9 mouse cellular contexts compared by ENCODE assay signal in genomic region chr16:18798841-18799240, GRCm38 (mm10). TPM values are rescaled to one million over a fixed set of nuclear protein-coding genes. Genes with fewer than 3 reads are reported as not detected.
DNase-seq lines count a peak whose midpoint lies in the region; ATAC-seq lines count a peak whose summit lies in the region.
"Had no signal": no experiment of that assay in that cellular context is flagged by ENCODE, and none has a peak within 500 bp of the region (broad histone marks: within the 10 kb centered on the region; RNA-seq: fewer than 3 reads in every experiment).

No protein-coding gene starts in this region.

- peaks cover 12% of the 10 kb centered on the region for H3K36me3 ChIP-seq in neural tube, embryonic 11.5 days (ENCODE audit: control insufficient read depth, insufficient read depth, low read length)
- peaks cover 64% of the 10 kb centered on the region for H3K36me3 ChIP-seq in forebrain, embryonic 14.5 days (ENCODE audit: control insufficient read depth, insufficient read depth, low read length)
- H3K36me3 ChIP-seq in neural tube, embryonic 15.5 days, result no peaks in the 10 kb centered on the region

- WGBS in neural tube, embryonic 11.5 days, result 73% methylated on average over 2 of the region's 2 CpGs
- WGBS in forebrain, embryonic 14.5 days, result 75% methylated on average over 2 of the region's 2 CpGs
- 73% methylated on average over 2 of the region's 2 CpGs for WGBS in neural tube, embryonic 15.5 days

- no peak for ATAC-seq in neural tube, embryonic 11.5 days (ENCODE audit: insufficient read depth, low FRiP score, low TSS enrichment)
- no peak for ATAC-seq in forebrain, embryonic 14.5 days
- peak; percentile 72; the same call in 1 of the 2 replicates for ATAC-seq in neural tube, embryonic 15.5 days (ENCODE audit: low FRiP score)
- no peak for ATAC-seq in monocyte, adult 5-6 weeks (replicated peaks; ENCODE audit: insufficient number of reproducible peaks, low FRiP score, low TSS enrichment, poor library complexity, severe bottlenecking)

- H3K4me3 ChIP-seq in neural tube, embryonic 11.5 days (ENCODE audit: low read depth, low read length), result no peak overlapping the region
- no peak overlapping the region for H3K4me3 ChIP-seq in forebrain, embryonic 14.5 days (ENCODE audit: low read depth, low read length)
- H3K4me3 ChIP-seq in neural tube, embryonic 15.5 days (replicated peaks), result no peak overlapping the region
- H3K4me3 ChIP-seq: embryonic facial prominence, embryonic 12.5 days had no signal

- peak; percentile 42 for DNase-seq in neural tube, embryonic 11.5 days (ENCODE audit: low spot score)
- DNase-seq in neural tube, embryonic 10.5 days (ENCODE audit: extremely low spot score, low spot score), result no peak
- peak; percentile 59 for DNase-seq in adrenal gland, adult 2 months
- peak; percentile 46 for DNase-seq in forebrain, embryonic 14.5 days (ENCODE audit: low spot score)
- DNase-seq in induced T-regulatory cell, adult 2 months (ENCODE audit: low read depth), result peak; percentile 17
- peak; percentile 81 to 82 for DNase-seq in left cerebral cortex, postnatal 14 days (ENCODE audit: low spot score in 2 of 2)

- no peak overlapping the region for H3K27ac ChIP-seq in neural tube, embryonic 11.5 days (ENCODE audit: low read depth, low read length)
- no peak overlapping the region for H3K27ac ChIP-seq in forebrain, embryonic 14.5 days (ENCODE audit: low read depth, low read length)
- H3K27ac ChIP-seq in neural tube, embryonic 15.5 days (replicated peaks), result no peak overlapping the region
- H3K27ac ChIP-seq: embryonic facial prominence, embryonic 12.5 days had no signal

- H3K9ac ChIP-seq in neural tube, embryonic 11.5 days (ENCODE audit: low read length), result no peak overlapping the region
- H3K9ac ChIP-seq in forebrain, embryonic 14.5 days (ENCODE audit: low read length), result no peak overlapping the region
- no peak overlapping the region for H3K9ac ChIP-seq in neural tube, embryonic 15.5 days (replicated peaks)
- H3K9ac ChIP-seq: embryonic facial prominence, embryonic 12.5 days had no signal

- no peaks in the 10 kb centered on the region for H3K9me3 ChIP-seq in neural tube, embryonic 11.5 days (ENCODE audit: control insufficient read depth, low read length)
- H3K9me3 ChIP-seq in forebrain, embryonic 14.5 days (replicated peaks; ENCODE audit: control insufficient read depth, low read length), result no peaks in the 10 kb centered on the region
- no peaks in the 10 kb centered on the region for H3K9me3 ChIP-seq in neural tube, embryonic 15.5 days (replicated peaks)
- H3K9me3 ChIP-seq: embryonic facial prominence, embryonic 12.5 days had no signal

- H3K27me3 ChIP-seq in neural tube, embryonic 11.5 days (ENCODE audit: control insufficient read depth, insufficient read depth, low read length), result no peaks in the 10 kb centered on the region
- no peaks in the 10 kb centered on the region for H3K27me3 ChIP-seq in forebrain, embryonic 14.5 days (replicated peaks; ENCODE audit: control insufficient read depth, insufficient read depth, low read length)
- no peaks in the 10 kb centered on the region for H3K27me3 ChIP-seq in neural tube, embryonic 15.5 days (replicated peaks)
- H3K27me3 ChIP-seq: embryonic facial prominence, embryonic 12.5 days had no signal

- H3K4me1 ChIP-seq in neural tube, embryonic 11.5 days (ENCODE audit: control insufficient read depth, insufficient read depth, low read length), result no peaks in the 10 kb centered on the region
- H3K4me1 ChIP-seq in forebrain, embryonic 14.5 days (ENCODE audit: control insufficient read depth, insufficient read depth, low read length), result no peaks in the 10 kb centered on the region
- no peaks in the 10 kb centered on the region for H3K4me1 ChIP-seq in neural tube, embryonic 15.5 days
- H3K4me1 ChIP-seq: embryonic facial prominence, embryonic 12.5 days had no signal

- intact Hi-C loops in left cerebral cortex, postnatal 14 days (cut with DNase I), result loop anchor here (5.0 kb wide), 1 partner anchor 172 kb away; the partner anchor contains the start of genes Gm49601 and Sept5

- no peak overlapping the region for H3K4me2 ChIP-seq in neural tube, embryonic 11.5 days (ENCODE audit: low read depth)
- no peak overlapping the region for H3K4me2 ChIP-seq in forebrain, embryonic 14.5 days (ENCODE audit: low read length)
- no peak overlapping the region for H3K4me2 ChIP-seq in neural tube, embryonic 15.5 days
- H3K4me2 ChIP-seq: embryonic facial prominence, embryonic 12.5 days had no signal

RNA-seq across cellular contexts. Expression of gene Ufd1, which starts 12.7 kb away (rescaled TPM):
- polyA plus RNA-seq in neural tube, embryonic 11.5 days (2014; fragmentation: Nextera tagmentation; extraction: Ambion mirVana), result 74.4 and 89.0 TPM in 2 replicates
- 100 to 1,000 TPM; 102 to 115 TPM for total RNA-seq in adrenal gland, adult 2 months (2021)
- 19.9 and 27.1 TPM in 2 replicates for polyA plus RNA-seq in adrenal gland, adult 2 months (2012; rRNA removed)
- 69.1 and 69.5 TPM in 2 replicates for polyA plus RNA-seq in forebrain, embryonic 14.5 days (2014; fragmentation: Nextera tagmentation; extraction: Ambion mirVana)
- 10 to 100 TPM; 85.0 to 94.4 TPM for total RNA-seq in left cerebral cortex, postnatal 14 days (2021)
- 110 and 114 TPM in 2 replicates for polyA plus RNA-seq in neural tube, embryonic 15.5 days (2015; fragmentation: Nextera tagmentation; extraction: Ambion mirVana)
- total RNA-seq in monocyte, adult 5-6 weeks (2017), result 110 to 126 TPM (median 113 TPM) in 3 replicates

RNA-seq across cellular contexts. Expression of gene Cdc45, which starts 12.9 kb away (rescaled TPM):
- polyA plus RNA-seq in neural tube, embryonic 11.5 days (2014; fragmentation: Nextera tagmentation; extraction: Ambion mirVana), result 60.5 and 62.2 TPM in 2 replicates
- total RNA-seq in adrenal gland, adult 2 months (2021), result 1 to 10 TPM; 5.8 to 8.7 TPM
- polyA plus RNA-seq in adrenal gland, adult 2 months (2012; rRNA removed), result 4.8 and 5.7 TPM in 2 replicates
- polyA plus RNA-seq in forebrain, embryonic 14.5 days (2014; fragmentation: Nextera tagmentation; extraction: Ambion mirVana), result 30.3 and 34.1 TPM in 2 replicates
- 1 to 10 TPM; 2.7 to 3.1 TPM for total RNA-seq in left cerebral cortex, postnatal 14 days (2021)
- 6.6 and 18.5 TPM in 2 replicates for polyA plus RNA-seq in neural tube, embryonic 15.5 days (2015; fragmentation: Nextera tagmentation; extraction: Ambion mirVana)
- total RNA-seq in monocyte, adult 5-6 weeks (2017), result 1.8 to 6.1 TPM (median 2.5 TPM) in 3 replicates

RNA-seq across cellular contexts. Expression of gene Cldn5, which starts 22.2 kb away (rescaled TPM):
- 35.2 and 37.7 TPM in 2 replicates for polyA plus RNA-seq in neural tube, embryonic 11.5 days (2014; fragmentation: Nextera tagmentation; extraction: Ambion mirVana)
- total RNA-seq in adrenal gland, adult 2 months (2021), result 10 to 100 TPM in 1 of 2 experiments, 1 to 10 TPM in 1; 3.5 to 16.9 TPM
- 68.7 and 108 TPM in 2 replicates for polyA plus RNA-seq in adrenal gland, adult 2 months (2012; rRNA removed)
- polyA plus RNA-seq in forebrain, embryonic 14.5 days (2014; fragmentation: Nextera tagmentation; extraction: Ambion mirVana), result 92.0 and 98.2 TPM in 2 replicates
- 10 to 100 TPM; 83.4 to 85.2 TPM for total RNA-seq in left cerebral cortex, postnatal 14 days (2021)
- polyA plus RNA-seq in neural tube, embryonic 15.5 days (2015; fragmentation: Nextera tagmentation; extraction: Ambion mirVana), result 111 and 121 TPM in 2 replicates
- not detected in 3 replicates for total RNA-seq in monocyte, adult 5-6 weeks (2017)

RNA-seq across cellular contexts. Expression of gene 2510002D24Rik, which starts 37.5 kb away (rescaled TPM):
- 17.7 and 19.7 TPM in 2 replicates for polyA plus RNA-seq in neural tube, embryonic 11.5 days (2014; fragmentation: Nextera tagmentation; extraction: Ambion mirVana)
- 10 to 100 TPM; 14.0 to 18.6 TPM for total RNA-seq in adrenal gland, adult 2 months (2021)
- 61.3 and 69.2 TPM in 2 replicates for polyA plus RNA-seq in adrenal gland, adult 2 months (2012; rRNA removed)
- 11.2 and 15.9 TPM in 2 replicates for polyA plus RNA-seq in forebrain, embryonic 14.5 days (2014; fragmentation: Nextera tagmentation; extraction: Ambion mirVana)
- total RNA-seq in left cerebral cortex, postnatal 14 days (2021), result 10 to 100 TPM; 22.1 to 26.4 TPM
- polyA plus RNA-seq in neural tube, embryonic 15.5 days (2015; fragmentation: Nextera tagmentation; extraction: Ambion mirVana), result 48.0 and 50.2 TPM in 2 replicates
- total RNA-seq in monocyte, adult 5-6 weeks (2017), result 26.2 to 49.7 TPM (median 26.5 TPM) in 3 replicates

RNA-seq across cellular contexts. Expression of gene Gm28539, which starts 37.5 kb away (rescaled TPM):
- not detected in 2 replicates for polyA plus RNA-seq in neural tube, embryonic 11.5 days (2014; fragmentation: Nextera tagmentation; extraction: Ambion mirVana)
- 1 to 10 TPM; 4.6 to 7.5 TPM for total RNA-seq in adrenal gland, adult 2 months (2021)
- 0.47 and 0.51 TPM in 2 replicates for polyA plus RNA-seq in adrenal gland, adult 2 months (2012; rRNA removed)
- not detected in 2 replicates for polyA plus RNA-seq in forebrain, embryonic 14.5 days (2014; fragmentation: Nextera tagmentation; extraction: Ambion mirVana)
- 1 to 10 TPM; 3.3 to 7.7 TPM for total RNA-seq in left cerebral cortex, postnatal 14 days (2021)
- polyA plus RNA-seq in neural tube, embryonic 15.5 days (2015; fragmentation: Nextera tagmentation; extraction: Ambion mirVana), result 0.17 TPM in 1 of 2 replicates, not detected in the other
- 3.1 to 5.0 TPM in 2 of 3 replicates, not detected in the other for total RNA-seq in monocyte, adult 5-6 weeks (2017)
- polyA plus RNA-seq: embryonic facial prominence, embryonic 12.5 days had no signal
